Mouse (Mus musculus): ENCODE data around the gene Ptrhd1. TPM values are rescaled to one million over a fixed set of nuclear protein-coding genes. Genes with fewer than 3 reads are reported as not detected.

The Ptrhd1 gene
- 5.0 and 5.4 TPM in 2 replicates for polyA plus RNA-seq (2014; fragmentation: Nextera tagmentation; extraction: Ambion mirVana)

GRCm38 (mm10) chr12:4233572-4234508, at the start of gene Ptrhd1, which contains the start of gene Cenpo:
TSS of gene Ptrhd1 (plus strand) at chr12:4234027.
TSS of gene Cenpo (minus strand) at chr12:4234294.
- Histone ChIP-seq H3K36me3 (replicated peaks; ENCODE audit: control insufficient read depth, insufficient read depth, low read depth, low read length) (no peaks in the 10 kb centered on the region), H3K4me2 (ENCODE audit: low read depth, low read length) (peak within 1 kb of the TSS; percentile 49), H3K4me3 (ENCODE audit: low read depth, low read length) (peak within 1 kb of the TSS; percentile 69), H3K9ac (replicated peaks; ENCODE audit: low read length) (peak within 1 kb of the TSS; percentile 65), H3K9me3 (replicated peaks; ENCODE audit: control insufficient read depth, low read length) (no peaks in the 10 kb centered on the region), H3K4me1 (ENCODE audit: control insufficient read depth, insufficient read depth, low read length) (no peaks in the 10 kb centered on the region), H3K27me3 (ENCODE audit: control insufficient read depth, insufficient read depth, low read length) (no peaks in the 10 kb centered on the region), H3K27ac (replicated peaks; ENCODE audit: low read depth, low read length) (peak within 1 kb of the TSS; percentile 63)
- ATAC-seq (replicated peaks; ENCODE audit: insufficient number of reproducible peaks, low FRiP score, low TSS enrichment, low read depth) (peak; percentile 98), DNase-seq (ENCODE audit: low spot score) (peak; percentile 96)
- WGBS = under 1% methylated on average over 50 of the region's 50 CpGs

GRCm38 (mm10) chr12:4184648-4185047, 49.2 kb upstream of the Ptrhd1 start:
- no peak overlapping the region for H3K4me3 ChIP-seq (ENCODE audit: low read depth, low read length)
- no peak overlapping the region for H3K27ac ChIP-seq (replicated peaks; ENCODE audit: low read depth, low read length)
- H3K9ac ChIP-seq (replicated peaks; ENCODE audit: low read length) = no peak overlapping the region
- ATAC-seq (replicated peaks; ENCODE audit: insufficient number of reproducible peaks, low FRiP score, low TSS enrichment, low read depth) (no peak), DNase-seq (ENCODE audit: low spot score) (no peak)
- no peaks in the 10 kb centered on the region for H3K4me1 ChIP-seq (ENCODE audit: control insufficient read depth, insufficient read depth, low read length)
- no peak overlapping the region for H3K4me2 ChIP-seq (ENCODE audit: low read depth, low read length)
- no peaks in the 10 kb centered on the region for H3K27me3 ChIP-seq (ENCODE audit: control insufficient read depth, insufficient read depth, low read length)
- H3K9me3 ChIP-seq (replicated peaks; ENCODE audit: control insufficient read depth, low read length) = no peaks in the 10 kb centered on the region
- no peaks in the 10 kb centered on the region for H3K36me3 ChIP-seq (replicated peaks; ENCODE audit: control insufficient read depth, insufficient read depth, low read depth, low read length)
- whole genome bisulfite sequencing = 30% methylated on average over 2 of the region's 2 CpGs

- Histone ChIP-seq H3K27me3 (ENCODE audit: control insufficient read depth, insufficient read depth, low read length) (no peaks in the 10 kb centered on the region), H3K4me1 (ENCODE audit: control insufficient read depth, insufficient read depth, low read length) (no peaks in the 10 kb centered on the region; the same call in 1 of the 2 replicates), H3K9ac (replicated peaks; ENCODE audit: low read length) (no peak overlapping the region), H3K4me2 (ENCODE audit: low read depth, low read length) (no peak overlapping the region), H3K36me3 (replicated peaks; ENCODE audit: control insufficient read depth, insufficient read depth, low read depth, low read length) (no peaks in the 10 kb centered on the region), H3K4me3 (ENCODE audit: low read depth, low read length) (no peak overlapping the region), H3K9me3 (replicated peaks; ENCODE audit: control insufficient read depth, low read length) (no peaks in the 10 kb centered on the region), H3K27ac (replicated peaks; ENCODE audit: low read depth, low read length) (0 out of 2 replicates have a peak overlapping the region, but pooled peaks have one; percentile 2)
- DNase-seq (ENCODE audit: low spot score) = peak; percentile 57
- WGBS = 26% methylated on average over 14 of the region's 14 CpGs
- peak; percentile 66; the same call in 1 of the 2 replicates for ATAC-seq (replicated peaks; ENCODE audit: insufficient number of reproducible peaks, low FRiP score, low TSS enrichment, low read depth)
Measured at GRCm38 (mm10) chr12:4188171-4189059, 45.4 kb upstream of the Ptrhd1 start.

- H3K4me2 ChIP-seq (ENCODE audit: low read depth, low read length) = no peak overlapping the region
- no peaks in the 10 kb centered on the region for H3K27me3 ChIP-seq (ENCODE audit: control insufficient read depth, insufficient read depth, low read length)
- H3K4me3 ChIP-seq (ENCODE audit: low read depth, low read length) = no peak overlapping the region
- no peaks in the 10 kb centered on the region for H3K9me3 ChIP-seq (replicated peaks; ENCODE audit: control insufficient read depth, low read length)
- ATAC-seq (replicated peaks; ENCODE audit: insufficient number of reproducible peaks, low FRiP score, low TSS enrichment, low read depth) (no peak), DNase-seq (ENCODE audit: low spot score) (peak; percentile 33)
- H3K36me3 ChIP-seq (replicated peaks; ENCODE audit: control insufficient read depth, insufficient read depth, low read depth, low read length) = no peaks in the 10 kb centered on the region
- H3K27ac ChIP-seq (replicated peaks; ENCODE audit: low read depth, low read length) = no peak overlapping the region
- H3K9ac ChIP-seq (replicated peaks; ENCODE audit: low read length) = no peak overlapping the region
- WGBS = 39% methylated on average over 5 of the region's 5 CpGs
- H3K4me1 ChIP-seq (ENCODE audit: control insufficient read depth, insufficient read depth, low read length) = no peaks in the 10 kb centered on the region; the same call in 1 of the 2 replicates
Measured at GRCm38 (mm10) chr12:4189060-4189447, 44.8 kb upstream of the Ptrhd1 start.

GRCm38 (mm10) chr12:4192514-4192913, 41.3 kb upstream of the Ptrhd1 start:
- WGBS = 58% methylated on average over 6 of the region's 6 CpGs
- Histone ChIP-seq H3K4me3 (ENCODE audit: low read depth, low read length) (no peak overlapping the region), H3K27me3 (ENCODE audit: control insufficient read depth, insufficient read depth, low read length) (no peaks in the 10 kb centered on the region), H3K9ac (replicated peaks; ENCODE audit: low read length) (no peak overlapping the region), H3K4me2 (ENCODE audit: low read depth, low read length) (no peak overlapping the region), H3K27ac (replicated peaks; ENCODE audit: low read depth, low read length) (no peak overlapping the region), H3K36me3 (replicated peaks; ENCODE audit: control insufficient read depth, insufficient read depth, low read depth, low read length) (no peaks in the 10 kb centered on the region), H3K4me1 (ENCODE audit: control insufficient read depth, insufficient read depth, low read length) (no peaks in the 10 kb centered on the region; the same call in 1 of the 2 replicates), H3K9me3 (replicated peaks; ENCODE audit: control insufficient read depth, low read length) (no peaks in the 10 kb centered on the region)
- DNase-seq (ENCODE audit: low spot score) (peak; percentile 9), ATAC-seq (replicated peaks; ENCODE audit: insufficient number of reproducible peaks, low FRiP score, low TSS enrichment, low read depth) (no peak)

GRCm38 (mm10) chr12:4193025-4193740, 40.6 kb upstream of the Ptrhd1 start:
- H3K4me1 ChIP-seq (ENCODE audit: control insufficient read depth, insufficient read depth, low read length) = no peaks in the 10 kb centered on the region; the same call in 1 of the 2 replicates
- H3K9ac ChIP-seq (replicated peaks; ENCODE audit: low read length) = no peak overlapping the region
- peak; percentile 48 for DNase-seq (ENCODE audit: low spot score)
- H3K9me3 ChIP-seq (replicated peaks; ENCODE audit: control insufficient read depth, low read length) = no peaks in the 10 kb centered on the region
- no peaks in the 10 kb centered on the region for H3K27me3 ChIP-seq (ENCODE audit: control insufficient read depth, insufficient read depth, low read length)
- WGBS = 48% methylated on average over 10 of the region's 10 CpGs
- no peak for ATAC-seq (replicated peaks; ENCODE audit: insufficient number of reproducible peaks, low FRiP score, low TSS enrichment, low read depth)
- no peak overlapping the region for H3K4me2 ChIP-seq (ENCODE audit: low read depth, low read length)
- H3K36me3 ChIP-seq (replicated peaks; ENCODE audit: control insufficient read depth, insufficient read depth, low read depth, low read length) = no peaks in the 10 kb centered on the region
- H3K27ac ChIP-seq (replicated peaks; ENCODE audit: low read depth, low read length) = no peak overlapping the region
- no peak overlapping the region for H3K4me3 ChIP-seq (ENCODE audit: low read depth, low read length)

GRCm38 (mm10) chr12:4194643-4195042, 39.2 kb upstream of the Ptrhd1 start:
- Histone ChIP-seq H3K27ac (replicated peaks; ENCODE audit: low read depth, low read length) (no peak overlapping the region), H3K4me1 (ENCODE audit: control insufficient read depth, insufficient read depth, low read length) (no peaks in the 10 kb centered on the region; the same call in 1 of the 2 replicates), H3K27me3 (ENCODE audit: control insufficient read depth, insufficient read depth, low read length) (no peaks in the 10 kb centered on the region), H3K4me2 (ENCODE audit: low read depth, low read length) (no peak overlapping the region), H3K36me3 (replicated peaks; ENCODE audit: control insufficient read depth, insufficient read depth, low read depth, low read length) (no peaks in the 10 kb centered on the region), H3K9me3 (replicated peaks; ENCODE audit: control insufficient read depth, low read length) (no peaks in the 10 kb centered on the region), H3K9ac (replicated peaks; ENCODE audit: low read length) (no peak overlapping the region), H3K4me3 (ENCODE audit: low read depth, low read length) (no peak overlapping the region)
- no peak for ATAC-seq (replicated peaks; ENCODE audit: insufficient number of reproducible peaks, low FRiP score, low TSS enrichment, low read depth)
- 91% methylated on average over 14 of the region's 14 CpGs for WGBS
- no peak for DNase-seq (ENCODE audit: low spot score)
